ENCODE assay signal across 8 mouse cellular contexts in the genomic region with DNA sequence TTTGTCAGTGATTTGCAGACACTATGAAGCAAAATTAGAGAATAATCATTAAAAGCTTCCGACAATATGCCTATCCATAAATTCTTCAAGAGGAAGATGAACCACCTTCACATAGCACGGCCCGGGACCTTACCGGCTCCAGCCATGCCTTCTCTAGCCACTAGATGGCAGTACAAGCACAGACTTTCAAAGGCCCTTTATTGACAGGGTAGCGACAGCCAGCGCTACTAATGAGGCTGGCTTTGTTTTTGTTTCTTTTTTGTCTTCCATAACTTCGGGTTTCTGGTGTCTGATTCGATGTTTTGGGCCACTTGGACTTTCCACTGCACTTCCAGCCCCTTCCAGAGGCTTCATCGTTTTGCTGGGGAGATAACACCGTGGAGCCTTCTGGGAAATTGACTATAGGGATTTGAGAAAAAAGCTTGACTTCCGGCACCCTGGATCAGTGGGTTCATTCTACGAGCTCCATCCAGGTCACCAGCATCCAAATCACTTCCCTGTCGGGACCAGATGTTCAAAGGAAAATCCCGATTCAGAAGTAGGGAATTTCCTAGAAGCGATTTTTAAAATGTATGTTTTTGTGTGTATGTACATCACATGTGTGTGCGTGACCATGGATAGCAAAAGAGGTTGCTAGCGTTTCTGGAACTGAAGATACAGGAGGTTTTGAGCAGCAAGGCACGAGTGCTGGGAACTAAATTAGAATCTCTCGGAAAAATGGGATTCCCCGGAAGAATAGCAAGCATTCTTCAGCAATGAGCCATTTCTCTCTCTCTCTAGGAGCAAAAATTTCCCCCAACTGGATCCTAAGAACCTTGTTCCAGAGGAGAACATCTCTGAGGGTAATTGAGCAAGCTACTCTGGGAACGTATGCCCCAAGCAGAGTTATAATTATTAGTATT.
A peak's percentile ranks its signal among the peaks of the same experiment; 100 is the strongest.
DNase-seq lines count a peak whose midpoint lies in the region; ATAC-seq lines count a peak whose summit lies in the region.

No protein-coding gene starts in this region.

- H3K27me3 ChIP-seq in heart, embryonic 15.5 days = 0 out of 2 replicates have a peak, but pooled peaks cover 2% of the 10 kb centered on the region
- H3K27me3 ChIP-seq in liver, embryonic 12.5 days (replicated peaks) = no peaks in the 10 kb centered on the region
- no peaks in the 10 kb centered on the region for H3K27me3 ChIP-seq in splenic B cell, adult 2 months (ENCODE audit: control insufficient read depth, insufficient read depth, low read length, poor library complexity, severe bottlenecking)

- H3K9ac ChIP-seq in heart, embryonic 15.5 days = peak overlapping the region; percentile 50
- peak overlapping the region; percentile 44; the same call in 1 of the 2 replicates for H3K9ac ChIP-seq in liver, embryonic 12.5 days

- ATAC-seq in CD4-positive, CD25-positive, alpha-beta regulatory T cell, adult 4 months = peak; percentile 91
- no peak for ATAC-seq in heart, embryonic 15.5 days (replicated peaks; ENCODE audit: insufficient number of reproducible peaks, insufficient read depth, low FRiP score, low read depth)
- peak; percentile 63 for ATAC-seq in liver, embryonic 12.5 days

- no peaks in the 10 kb centered on the region for H3K9me3 ChIP-seq in heart, embryonic 15.5 days (replicated peaks)
- H3K9me3 ChIP-seq in liver, embryonic 12.5 days (replicated peaks) = no peaks in the 10 kb centered on the region

- peak; percentile 33 for DNase-seq in fibroblast of lung, adult 2 months (ENCODE audit: low read depth)
- peak; percentile 89 for DNase-seq in kidney, postnatal 14 days
- DNase-seq in naive thymus-derived CD4-positive, alpha-beta T cell, adult 2 months (ENCODE audit: low read depth) = peak; percentile 93
- peak; percentile 91 for DNase-seq in splenic B cell, adult 2 months (ENCODE audit: low read depth, low spot score)

- H3K4me3 ChIP-seq in brown adipose tissue, adult 24 weeks (ENCODE audit: insufficient read depth, low read depth, low read length) = peak overlapping the region; percentile 63
- peak overlapping the region; percentile 54 for H3K4me3 ChIP-seq in heart, embryonic 15.5 days
- H3K4me3 ChIP-seq in liver, embryonic 12.5 days = peak overlapping the region; percentile 48

- 16% methylated on average over 21 of the region's 21 CpGs for WGBS in heart, embryonic 15.5 days
- 21% methylated on average over 21 of the region's 21 CpGs for WGBS in liver, embryonic 12.5 days (ENCODE audit: insufficient replicate concordance)

- H3K4me2 ChIP-seq in heart, embryonic 15.5 days = peak overlapping the region; percentile 69
- H3K4me2 ChIP-seq in liver, embryonic 12.5 days = peak overlapping the region; percentile 63

- no peak overlapping the region for H3K27ac ChIP-seq in brown adipose tissue, adult 24 weeks (replicated peaks; ENCODE audit: low read depth, low read length)
- H3K27ac ChIP-seq in heart, embryonic 15.5 days = peak overlapping the region; percentile 11; the same call in 1 of the 2 replicates
- H3K27ac ChIP-seq in liver, embryonic 12.5 days = no peak overlapping the region

- H3K4me1 ChIP-seq in brown adipose tissue, adult 24 weeks (ENCODE audit: control insufficient read depth, insufficient read depth, insufficient read length, low read length) = no peaks in the 10 kb centered on the region
- H3K4me1 ChIP-seq in heart, embryonic 15.5 days (replicated peaks) = 0 out of 2 replicates have a peak, but pooled peaks cover 4% of the 10 kb centered on the region
- H3K4me1 ChIP-seq in liver, embryonic 12.5 days = peaks cover 7% of the 10 kb centered on the region; the same call in 1 of the 2 replicates

- H3K36me3 ChIP-seq in heart, embryonic 15.5 days = no peaks in the 10 kb centered on the region
- H3K36me3 ChIP-seq in liver, embryonic 12.5 days = no peaks in the 10 kb centered on the region
- no peaks in the 10 kb centered on the region for H3K36me3 ChIP-seq in splenic B cell, adult 2 months (ENCODE audit: control insufficient read depth, insufficient read depth, low read length, poor library complexity, severe bottlenecking)

Comparison
In these comparisons a context has a peak if more than half of its experiments do, and no peak if none do; other contexts are left out.
1. DNase-seq: peak in every context shown above with its lines; median percentile 93 in naive thymus-derived CD4-positive, alpha-beta T cell, adult 2 months; 91 in splenic B cell, adult 2 months; 89 in kidney, postnatal 14 days; 33 in fibroblast of lung, adult 2 months.